Mouse (Mus musculus): ENCODE data around the gene Tbc1d9.

DNA sequence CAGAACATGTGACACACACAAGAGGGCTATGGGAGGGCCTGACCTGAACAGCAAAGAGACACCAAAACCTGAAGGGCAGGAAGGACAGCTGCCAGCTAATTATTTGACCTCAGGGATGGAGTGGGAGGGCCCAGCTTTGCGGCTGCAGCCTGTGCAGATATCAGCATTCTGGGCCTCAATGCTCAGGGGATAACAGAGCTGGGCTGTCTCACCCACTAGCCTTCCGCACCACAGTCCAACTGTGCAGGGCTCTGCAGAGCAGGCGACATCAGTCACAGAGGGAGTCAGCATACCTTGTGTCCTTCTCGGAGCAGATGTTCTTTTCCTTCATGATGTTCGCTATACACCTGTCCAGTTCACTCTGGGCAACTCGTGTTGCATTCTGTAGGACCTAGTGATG lies 157.2 kb downstream of the Tbc1d9 start:
- TF ChIP-seq CTCF (conservative IDR thresholded peaks at IDR 0.05; ENCODE audit: low read length): no peak
- TF ChIP-seq POU5F1 (IDR thresholded peaks at IDR 0.05; ENCODE audit: borderline replicate concordance, low read length): no peak
